Mouse (Mus musculus): ENCODE data around the gene Psmb8.

DNA sequence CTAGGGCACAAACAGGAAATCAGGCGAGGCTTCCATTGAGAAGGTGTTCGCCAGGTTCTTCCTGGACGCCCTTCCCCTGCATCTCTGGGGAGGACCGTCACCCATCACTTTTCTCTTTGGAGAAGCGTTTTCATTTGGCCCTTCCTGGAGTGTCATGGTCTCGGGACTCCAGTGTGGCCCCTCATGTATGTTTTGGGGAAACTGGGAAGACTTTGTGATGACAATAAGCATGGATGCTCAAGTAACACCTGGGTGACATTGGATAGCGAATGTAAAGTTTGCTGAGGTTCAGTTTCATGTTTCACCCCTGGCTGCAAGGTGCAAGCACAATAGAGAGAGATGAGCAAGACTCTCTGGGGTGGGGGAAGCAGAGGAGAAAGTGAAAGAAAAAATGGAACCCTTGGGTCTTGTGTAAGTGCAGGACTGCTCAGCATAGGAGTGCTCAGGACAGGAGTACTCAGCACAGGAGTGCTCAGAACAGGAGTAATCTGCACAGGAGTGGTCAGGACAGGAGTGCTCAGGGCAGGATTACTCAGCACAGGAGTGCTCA, 4.1 kb downstream of the Psmb8 start:
- TF ChIP-seq CTCF (IDR thresholded peaks at IDR 0.05 in 2 of 3, conservative IDR thresholded peaks at IDR 0.05 in 1 of 3; ENCODE audit: control insufficient read depth in 1 of 3, insufficient read depth in 1 of 3, low read depth in 2 of 3, low read length in 3 of 3, poor library complexity in 1 of 3, severe bottlenecking in 1 of 3), result no peak
- no peak for TF ChIP-seq EP300 (IDR thresholded peaks at IDR 0.05; ENCODE audit: low read depth in 1 of 2, low read length in 2 of 2)
- no peak for TF ChIP-seq HCFC1 (IDR thresholded peaks at IDR 0.05; ENCODE audit: low read depth, low read length)
- TF ChIP-seq MXI1 (IDR thresholded peaks at IDR 0.05; ENCODE audit: low read depth, low read length), result no peak
- TF ChIP-seq POLR2A (IDR thresholded peaks at IDR 0.05; ENCODE audit: control insufficient read depth in 1 of 2, insufficient read depth in 1 of 2, low read depth in 1 of 2, low read length in 2 of 2, poor library complexity in 1 of 2), result no peak
- TF ChIP-seq RCOR1 (IDR thresholded peaks at IDR 0.05; ENCODE audit: low read depth, low read length), result no peak
- no peak for TF ChIP-seq E2F4 (IDR thresholded peaks at IDR 0.05; ENCODE audit: borderline replicate concordance, low read depth, low read length)
- TF ChIP-seq TAL1 (IDR thresholded peaks at IDR 0.05; ENCODE audit: low read length), result no peak
- TF ChIP-seq MYB (IDR thresholded peaks at IDR 0.05; ENCODE audit: low read depth, low read length), result no peak
- no peak for TF ChIP-seq GATA1 (IDR thresholded peaks at IDR 0.05; ENCODE audit: low read depth, low read length)
- no peak for TF ChIP-seq NELFE (IDR thresholded peaks at IDR 0.05; ENCODE audit: low read depth, low read length)
- no peak for TF ChIP-seq MAX (IDR thresholded peaks at IDR 0.05; ENCODE audit: low read length)
- TF ChIP-seq CHD1 (IDR thresholded peaks at IDR 0.05; ENCODE audit: low read depth, low read length), result no peak
